Mouse (Mus musculus) lung, postnatal 4 days (tissue): Measurements from ENCODE around the gene Chd6.
A peak's percentile ranks its signal among the peaks of the same experiment; 100 is the strongest.

Experiments
- DNase-seq, 2 experiments: peaks; one replicate each; pipeline ENCODE4 v3.0.0; 2021

Gene Chd6

GRCm38 (mm10) chr2:161066097-161066759 is 42.6 kb downstream of the Chd6 start:
- DNase-seq, result no peak

GRCm38 (mm10) chr2:161065594-161065993 is 43.3 kb downstream of the Chd6 start:
- DNase-seq, result no peak

- no peak for DNase-seq
Measured at GRCm38 (mm10) chr2:161064836-161065235, 44.0 kb downstream of the Chd6 start.

GRCm38 (mm10) chr2:161058841-161059240 is 50.0 kb downstream of the Chd6 start:
- no peak for DNase-seq

- no peak for DNase-seq
Measured at GRCm38 (mm10) chr2:161053765-161054164, 55.1 kb downstream of the Chd6 start.

GRCm38 (mm10) chr2:161052175-161052574 is 56.7 kb downstream of the Chd6 start:
- no peak for DNase-seq

GRCm38 (mm10) chr2:161049426-161049825 is 59.4 kb downstream of the Chd6 start:
- no peak for DNase-seq

GRCm38 (mm10) chr2:161044492-161045201 is 64.2 kb downstream of the Chd6 start:
- no peak for DNase-seq

GRCm38 (mm10) chr2:161042874-161043273 is 66.0 kb downstream of the Chd6 start:
- DNase-seq, result no peak

- no peak for DNase-seq
Measured at GRCm38 (mm10) chr2:161040743-161041142, 68.1 kb downstream of the Chd6 start.

GRCm38 (mm10) chr2:161037766-161038165 is 71.1 kb downstream of the Chd6 start:
- peak; percentile 54 to 84 for DNase-seq

- DNase-seq, result no peak
Measured at GRCm38 (mm10) chr2:161033141-161033540, 75.7 kb downstream of the Chd6 start.

- DNase-seq, result no peak
Measured at GRCm38 (mm10) chr2:161032394-161032793, 76.5 kb downstream of the Chd6 start.

- no peak for DNase-seq
Measured at GRCm38 (mm10) chr2:161024606-161025005, 84.3 kb downstream of the Chd6 start.

GRCm38 (mm10) chr2:161017913-161018312 is 91.0 kb downstream of the Chd6 start:
- peak; percentile 42 to 47 for DNase-seq

GRCm38 (mm10) chr2:161012577-161013251 is 96.2 kb downstream of the Chd6 start:
- DNase-seq, result no peak

GRCm38 (mm10) chr2:161004338-161004737 is 104.5 kb downstream of the Chd6 start:
- peak; percentile 21 to 51 for DNase-seq

- DNase-seq, result no peak
Measured at GRCm38 (mm10) chr2:160996987-160997763, 111.7 kb downstream of the Chd6 start.

- DNase-seq, result no peak
Measured at GRCm38 (mm10) chr2:160994181-160994580, 114.7 kb downstream of the Chd6 start.

GRCm38 (mm10) chr2:160992465-160992864 is 116.4 kb downstream of the Chd6 start:
- no peak for DNase-seq

- DNase-seq, result no peak
Measured at GRCm38 (mm10) chr2:160990339-160991070, 118.4 kb downstream of the Chd6 start.

GRCm38 (mm10) chr2:160987503-160987902 is 121.4 kb downstream of the Chd6 start:
- no peak for DNase-seq
